Mouse (Mus musculus) lung, postnatal 25 days (tissue): ENCODE measurements around the gene Rnf26.

Experiments
- DNase-seq: peaks from one replicate; pipeline ENCODE4 v3.0.0; 2022; ENCODE audit warnings: low spot score

Rnf26 gene

DNA sequence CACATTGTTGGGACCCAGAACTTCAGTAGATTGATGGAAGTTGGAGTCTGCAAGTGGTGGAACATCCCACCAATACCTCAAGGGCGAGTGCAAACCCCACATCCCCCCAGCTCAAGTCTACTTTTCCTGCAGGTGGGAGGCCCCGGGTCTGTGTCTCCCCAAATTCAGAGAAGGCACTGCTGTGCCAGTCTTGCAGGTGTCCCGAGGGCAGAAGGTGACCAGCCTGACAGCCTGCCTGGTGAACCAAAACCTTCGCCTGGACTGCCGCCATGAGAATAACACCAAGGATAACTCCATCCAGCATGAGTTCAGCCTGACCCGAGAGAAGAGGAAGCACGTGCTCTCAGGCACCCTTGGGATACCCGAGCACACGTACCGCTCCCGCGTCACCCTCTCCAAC lies 66.9 kb downstream of the Rnf26 start:
- no peak for DNase-seq

DNA sequence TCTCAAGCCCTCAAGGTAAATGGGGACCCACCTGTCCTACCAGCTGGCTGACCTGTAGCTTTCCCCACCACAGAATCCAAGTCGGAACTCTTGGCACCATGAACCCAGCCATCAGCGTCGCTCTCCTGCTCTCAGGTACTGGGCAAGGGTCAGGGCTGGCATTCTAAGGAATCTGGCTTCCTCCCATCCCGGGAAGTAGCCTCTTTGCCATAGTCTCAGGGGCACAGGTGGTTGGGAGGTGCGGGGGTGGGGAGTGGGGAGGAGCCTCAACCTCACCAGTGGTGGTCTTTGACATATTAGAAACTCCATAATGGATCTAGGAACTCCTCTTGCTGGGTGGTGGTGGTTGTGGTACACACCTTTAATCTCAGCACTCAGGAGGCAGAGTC lies 67.4 kb downstream of the Rnf26 start:
- no peak for DNase-seq
